Mouse (Mus musculus): ENCODE data around the gene Pcbp2.

DNA sequence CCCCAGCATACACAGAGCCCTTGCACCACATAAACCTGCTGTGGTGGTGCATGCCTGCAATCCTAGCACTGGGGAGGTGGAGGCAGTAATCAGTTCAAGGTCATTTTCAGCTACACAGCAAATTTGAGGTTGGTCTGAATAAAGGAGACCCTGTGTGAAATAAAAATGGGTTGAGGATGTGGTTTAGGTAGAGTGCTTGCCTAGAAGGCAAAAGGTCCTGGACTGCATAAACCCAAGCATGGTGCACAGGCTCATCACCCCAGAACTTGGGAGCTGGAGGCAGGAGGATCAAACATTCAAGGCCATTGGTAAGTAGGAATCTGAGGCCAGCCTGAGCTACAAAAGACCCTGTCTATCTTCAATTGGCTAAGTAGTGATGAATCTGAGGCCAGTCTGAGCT, 37.2 kb downstream of the Pcbp2 start:
- TF ChIP-seq HCFC1 (IDR thresholded peaks at IDR 0.05; ENCODE audit: borderline replicate concordance, insufficient read depth, low read length) (no peak), ZNF384 (IDR thresholded peaks at IDR 0.05; ENCODE audit: low read depth, low read length) (no peak), MAFK (IDR thresholded peaks at IDR 0.05; ENCODE audit: insufficient read depth, low read depth, low read length) (no peak), CHD2 (IDR thresholded peaks at IDR 0.05; ENCODE audit: low read depth, low read length) (no peak), ZC3H11A (IDR thresholded peaks at IDR 0.05; ENCODE audit: borderline replicate concordance, low read depth, low read length) (no peak)
